15 mouse cellular contexts compared by ENCODE assay signal in genomic region chr7:68814823-68815666, GRCm38 (mm10).
"Had no signal": no experiment of that assay in that cellular context is flagged by ENCODE, and none has a peak within 500 bp of the region (broad histone marks: within the 10 kb centered on the region; RNA-seq: fewer than 3 reads in every experiment).

No protein-coding gene starts in this region.

- DNase-seq: kidney, adult 2 months; kidney, postnatal 25 days; layer of hippocampus, adult 9-11 months; layer of hippocampus, postnatal 36 days; lung, adult 18-20 months; lung, postnatal 4 days; midbrain, embryonic 14.5 days; thymus, postnatal 36 days had no signal

- H3K36me3 ChIP-seq: kidney, embryonic 15.5 days; limb, embryonic 12.5 days; midbrain, embryonic 10.5 days; neural tube, embryonic 15.5 days had no signal

- H3K4me1 ChIP-seq: neural tube, embryonic 15.5 days had no signal

- H3K9me3 ChIP-seq: kidney, embryonic 15.5 days; limb, embryonic 12.5 days; midbrain, embryonic 10.5 days; neural tube, embryonic 15.5 days had no signal

- H3K4me3 ChIP-seq: kidney, embryonic 15.5 days; limb, embryonic 12.5 days; midbrain, embryonic 10.5 days; myocyte; neural tube, embryonic 15.5 days had no signal

- H3K9ac ChIP-seq: kidney, embryonic 15.5 days; limb, embryonic 12.5 days; liver, embryonic 14.5 days; neural tube, embryonic 15.5 days had no signal

- H3K27me3 ChIP-seq: kidney, embryonic 15.5 days; limb, embryonic 12.5 days; neural tube, embryonic 15.5 days had no signal

- H3K4me2 ChIP-seq: kidney, embryonic 15.5 days; limb, embryonic 12.5 days; neural tube, embryonic 15.5 days had no signal

- H3K27ac ChIP-seq: kidney, embryonic 15.5 days; limb, embryonic 12.5 days; liver, embryonic 14.5 days; midbrain, embryonic 10.5 days; neural tube, embryonic 15.5 days had no signal

- ATAC-seq: lung, postnatal 0 days had no signal
